In genomic region chr14:114857689-114858088, GRCm38 (mm10) we compare ENCODE assay signal across 11 mouse cellular contexts.
DNase-seq lines count a peak whose midpoint lies in the region; ATAC-seq and TF ChIP-seq lines count a peak whose summit lies in the region.
"Had no signal": no experiment of that assay in that cellular context is flagged by ENCODE, and none has a peak within 500 bp of the region (broad histone marks: within the 10 kb centered on the region; RNA-seq: fewer than 3 reads in every experiment).

No protein-coding gene starts in this region.

- peak; percentile 47; the same call in 1 of the 2 replicates for ATAC-seq in kidney, embryonic 15.5 days (replicated peaks; ENCODE audit: low FRiP score)
- peak; percentile 68 for ATAC-seq in liver, embryonic 13.5 days (ENCODE audit: low read depth)

- H3K4me1 ChIP-seq in kidney, embryonic 15.5 days = peaks cover 32% of the 10 kb centered on the region
- peaks cover 34% of the 10 kb centered on the region for H3K4me1 ChIP-seq in embryonic facial prominence, embryonic 10.5 days
- 0 out of 2 replicates have a peak, but pooled peaks cover 4% of the 10 kb centered on the region for H3K4me1 ChIP-seq in liver, embryonic 13.5 days (replicated peaks)
- H3K4me1 ChIP-seq in cerebellum, adult 2 months (ENCODE audit: control insufficient read depth, insufficient read depth, low read length) = no peaks in the 10 kb centered on the region

- H3K4me3 ChIP-seq in kidney, embryonic 15.5 days (replicated peaks) = no peak overlapping the region
- no peak overlapping the region for H3K4me3 ChIP-seq in embryonic facial prominence, embryonic 10.5 days
- H3K4me3 ChIP-seq in liver, embryonic 13.5 days (replicated peaks) = no peak overlapping the region
- H3K4me3 ChIP-seq in cerebellum, adult 2 months (replicated peaks; ENCODE audit: insufficient read depth, low read depth, low read length) = no peak overlapping the region

- H3K4me2 ChIP-seq in kidney, embryonic 15.5 days = peak overlapping the region; percentile 19
- H3K4me2 ChIP-seq in liver, embryonic 13.5 days = no peak overlapping the region

- no peak for TF ChIP-seq POLR2A in cerebellum, adult 2 months (IDR thresholded peaks at IDR 0.05; ENCODE audit: borderline replicate concordance, insufficient read depth, low read length)

- H3K36me3 ChIP-seq in kidney, embryonic 15.5 days = no peaks in the 10 kb centered on the region
- no peaks in the 10 kb centered on the region for H3K36me3 ChIP-seq in embryonic facial prominence, embryonic 10.5 days (replicated peaks)
- H3K36me3 ChIP-seq in liver, embryonic 13.5 days = no peaks in the 10 kb centered on the region

- 0 out of 2 replicates have a peak overlapping the region, but pooled peaks have one; percentile 22 for H3K27ac ChIP-seq in kidney, embryonic 15.5 days
- peak overlapping the region; percentile 84 for H3K27ac ChIP-seq in embryonic facial prominence, embryonic 10.5 days (replicated peaks)
- H3K27ac ChIP-seq in liver, embryonic 13.5 days = peak overlapping the region; percentile 59
- H3K27ac ChIP-seq in cerebellum, adult 2 months (ENCODE audit: insufficient read depth, low read length) = no peak overlapping the region

- H3K9me3 ChIP-seq in kidney, embryonic 15.5 days (replicated peaks) = no peaks in the 10 kb centered on the region
- no peaks in the 10 kb centered on the region for H3K9me3 ChIP-seq in embryonic facial prominence, embryonic 10.5 days
- H3K9me3 ChIP-seq in liver, embryonic 13.5 days (replicated peaks) = no peaks in the 10 kb centered on the region

- WGBS in kidney, embryonic 15.5 days = 7% methylated on average over 7 of the region's 7 CpGs
- WGBS in embryonic facial prominence, embryonic 10.5 days = 3% methylated on average over 7 of the region's 7 CpGs
- 18% methylated on average over 7 of the region's 7 CpGs for WGBS in liver, embryonic 13.5 days (ENCODE audit: insufficient replicate concordance)
- WGBS in cerebellum, adult 2 months = 26% methylated on average over 7 of the region's 7 CpGs

- no peaks in the 10 kb centered on the region for H3K27me3 ChIP-seq in kidney, embryonic 15.5 days
- no peaks in the 10 kb centered on the region for H3K27me3 ChIP-seq in embryonic facial prominence, embryonic 10.5 days (replicated peaks; ENCODE audit: low read depth, poor library complexity, severe bottlenecking)
- no peaks in the 10 kb centered on the region for H3K27me3 ChIP-seq in liver, embryonic 13.5 days
- no peaks in the 10 kb centered on the region for H3K27me3 ChIP-seq in cerebellum, adult 2 months (ENCODE audit: control insufficient read depth, insufficient read depth, low read length)

- no peak for TF ChIP-seq CTCF in cerebellum, adult 2 months (IDR thresholded peaks at IDR 0.05; ENCODE audit: borderline replicate concordance, insufficient read depth, low read depth, low read length)

- peak; percentile 46 for DNase-seq in adrenal gland, postnatal 10 days
- DNase-seq in adrenal gland, adult (ENCODE audit: inconsistent age in 2 of 2, low spot score in 1 of 2) = no peak
- DNase-seq in kidney, adult 18-20 months = no peak
- DNase-seq in embryonic facial prominence, embryonic 10.5 days (ENCODE audit: low spot score) = peak; percentile 66
- no peak for DNase-seq in liver, embryonic 13.5 days
- no peak for DNase-seq in thymus, adult 18-20 months
- no peak for DNase-seq in cerebellum, adult 2 months
- DNase-seq: gastrocnemius, postnatal 10 days; layer of hippocampus, adult 9-11 months; left cerebral cortex, postnatal 4 days had no signal

- no peak overlapping the region for H3K9ac ChIP-seq in kidney, embryonic 15.5 days
- H3K9ac ChIP-seq in liver, embryonic 13.5 days = no peak overlapping the region

Comparison
In these comparisons a context has a peak if more than half of its experiments do, and no peak if none do; other contexts are left out.
1. DNase-seq: peak in adrenal gland, postnatal 10 days (single experiment) and embryonic facial prominence, embryonic 10.5 days (single experiment); none in adrenal gland, adult (0 of 2), kidney, adult 18-20 months (single experiment), liver, embryonic 13.5 days (single experiment), thymus, adult 18-20 months (0 of 2) and cerebellum, adult 2 months (0 of 2).